Mouse (Mus musculus) cerebellum, adult (tissue): ENCODE results near the gene Hnrnpk.
"Not testable (repeated sequence)": the region's sequence is repeated elsewhere in the genome, so short reads cannot be mapped to it uniquely, and the experiment has no call there.

ENCODE experiments used
- ATAC-seq: cut with Nextera tagmentation; 2 replicates; pipeline ENCODE4 v1.9.2; 2017; ENCODE audit warnings: mild to moderate bottlenecking, moderate library complexity, mixed read lengths; ENCODE audit not compliant: insufficient number of reproducible peaks, low FRiP score, low TSS enrichment

The Hnrnpk gene

GRCm38 (mm10) chr13:58389324-58389951 lies 13.7 kb downstream of the Hnrnpk start:
- no peak for ATAC-seq

DNA sequence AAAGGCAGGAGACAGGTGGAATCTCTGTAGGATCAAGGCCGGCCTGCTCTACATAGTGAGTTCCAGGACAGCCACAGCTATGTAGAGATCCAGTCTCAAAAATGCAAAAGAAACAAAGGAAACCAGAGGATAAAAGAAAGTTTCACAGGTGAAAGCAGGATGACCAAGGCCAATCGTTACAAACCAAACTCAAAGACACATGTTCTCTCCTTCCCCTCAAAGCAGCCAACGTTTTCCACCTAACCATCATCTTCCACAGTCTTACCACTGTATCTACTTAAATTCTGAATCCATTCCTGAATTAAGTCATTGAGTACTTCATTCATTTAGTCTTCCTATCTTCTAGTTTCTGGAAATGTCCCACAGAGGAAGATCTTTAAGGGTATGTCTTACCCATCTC lies 14.8 kb downstream of the Hnrnpk start:
- ATAC-seq = no peak

- ATAC-seq = no peak
Observed at GRCm38 (mm10) chr13:58387948-58388347, 15.2 kb downstream of the Hnrnpk start.

DNA sequence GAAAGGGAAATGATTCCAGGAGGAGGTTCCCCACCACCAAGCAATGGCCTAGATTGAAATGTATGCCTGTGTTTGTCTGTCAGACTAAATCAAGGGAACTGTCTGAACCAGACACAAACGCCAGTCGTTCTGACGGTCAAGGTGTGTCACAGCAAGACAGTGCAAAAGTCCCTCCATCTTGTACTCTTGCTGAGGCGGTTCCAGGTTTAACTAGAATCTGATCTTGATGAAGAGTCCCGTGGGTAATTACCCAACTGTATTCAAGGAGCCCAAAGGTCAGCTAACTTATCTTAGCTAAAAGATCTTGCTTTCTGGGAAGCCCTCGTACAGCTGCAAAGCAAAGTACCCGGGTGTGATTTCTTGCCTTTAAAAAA lies 17.6 kb downstream of the Hnrnpk start:
- no peak for ATAC-seq

GRCm38 (mm10) chr13:58384779-58385546 lies 18.2 kb downstream of the Hnrnpk start, which contains the start of gene 2210016F16Rik:
TSS of gene 2210016F16Rik (minus strand) at chr13:58385225.
- peak; percentile 75; the same call in 1 of the 2 replicates for ATAC-seq

- ATAC-seq = no peak
Observed at GRCm38 (mm10) chr13:58384371-58384770, 18.8 kb downstream of the Hnrnpk start.

GRCm38 (mm10) chr13:58373153-58373470 lies 30.0 kb downstream of the Hnrnpk start:
- ATAC-seq = no peak

DNA sequence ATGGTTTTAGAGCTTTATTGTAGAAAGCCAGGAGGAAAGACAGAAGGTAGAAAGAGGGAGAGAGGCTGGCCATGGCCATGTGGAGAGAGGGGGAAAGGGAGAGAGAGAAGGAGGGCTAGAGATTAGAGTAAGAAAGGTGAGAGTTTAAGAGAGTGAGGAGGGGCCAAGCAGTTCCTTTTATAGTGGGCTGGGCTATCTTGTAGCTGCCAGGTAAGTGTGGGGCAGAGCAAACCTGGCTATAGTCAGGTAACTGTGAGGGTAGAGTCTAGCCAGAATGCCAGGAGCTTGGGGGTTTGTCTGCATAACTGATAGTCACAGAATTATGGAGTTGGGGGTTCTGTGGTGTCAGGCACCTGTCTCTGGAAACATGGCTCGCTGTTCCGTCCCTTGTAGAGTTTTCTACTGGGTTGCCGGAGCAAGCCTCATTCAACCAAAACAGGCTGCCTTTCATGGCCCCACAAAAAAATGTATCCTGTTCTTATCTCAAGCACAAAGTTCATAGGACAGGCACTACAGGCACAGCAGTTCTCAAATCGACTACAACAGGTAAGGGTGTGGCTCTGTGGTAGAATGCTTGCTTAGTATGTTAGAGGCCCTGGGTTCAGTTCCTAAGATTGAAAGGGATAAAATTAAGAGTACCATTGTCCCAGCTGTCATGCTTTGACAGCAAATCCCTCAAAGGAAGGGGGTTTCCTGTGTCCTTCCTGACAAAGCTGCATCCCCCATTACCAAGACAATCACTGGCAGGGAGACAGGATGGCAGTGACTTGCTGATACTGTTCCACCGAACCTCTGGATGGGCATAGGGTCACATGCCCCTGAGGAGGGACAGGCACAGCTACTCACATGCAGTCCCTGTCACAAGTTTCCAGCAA lies 30.6 kb downstream of the Hnrnpk start:
- ATAC-seq = no peak

DNA sequence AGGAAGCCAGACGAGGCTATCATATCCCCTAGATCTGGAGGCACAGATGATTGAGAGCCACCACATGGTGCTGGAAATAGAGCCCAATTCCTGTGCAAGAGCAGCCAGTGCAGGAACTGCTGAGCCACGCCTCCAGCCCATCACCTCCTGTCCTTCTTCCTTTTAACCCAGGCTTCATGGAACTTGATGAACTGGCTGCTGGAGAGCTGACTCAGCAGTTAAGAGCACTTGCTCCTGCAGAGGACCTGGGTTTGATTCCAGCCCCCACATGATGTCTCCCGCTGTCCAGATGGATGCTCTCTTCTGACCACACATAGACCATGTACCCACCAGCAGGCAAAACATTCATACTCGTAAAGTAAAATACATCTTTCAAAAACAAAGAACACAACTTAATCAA lies 34.3 kb downstream of the Hnrnpk start:
- ATAC-seq = no peak

DNA sequence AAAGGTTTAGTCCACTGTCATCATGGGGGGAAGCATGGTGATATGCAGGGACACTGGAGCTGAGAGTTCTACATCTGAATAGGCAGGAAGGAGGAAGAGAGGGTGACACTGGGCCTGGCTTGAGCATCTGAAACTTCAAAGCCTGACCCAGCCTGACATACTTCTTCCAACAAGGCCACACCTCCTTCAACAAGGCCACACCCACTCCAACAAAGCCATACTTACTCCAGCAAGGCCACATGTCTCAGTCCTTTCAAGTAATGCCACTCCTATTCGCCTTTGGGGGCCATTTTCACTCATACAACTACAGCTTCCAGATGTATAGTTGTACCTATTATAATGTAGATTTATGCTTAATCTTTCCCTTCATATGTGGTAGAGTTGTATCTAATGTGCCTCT lies 35.5 kb downstream of the Hnrnpk start:
- ATAC-seq = no peak

GRCm38 (mm10) chr13:58366373-58366772 lies 36.8 kb downstream of the Hnrnpk start:
- no peak for ATAC-seq

GRCm38 (mm10) chr13:58365179-58365578 lies 38.0 kb downstream of the Hnrnpk start:
- not testable (repeated sequence) for ATAC-seq

DNA sequence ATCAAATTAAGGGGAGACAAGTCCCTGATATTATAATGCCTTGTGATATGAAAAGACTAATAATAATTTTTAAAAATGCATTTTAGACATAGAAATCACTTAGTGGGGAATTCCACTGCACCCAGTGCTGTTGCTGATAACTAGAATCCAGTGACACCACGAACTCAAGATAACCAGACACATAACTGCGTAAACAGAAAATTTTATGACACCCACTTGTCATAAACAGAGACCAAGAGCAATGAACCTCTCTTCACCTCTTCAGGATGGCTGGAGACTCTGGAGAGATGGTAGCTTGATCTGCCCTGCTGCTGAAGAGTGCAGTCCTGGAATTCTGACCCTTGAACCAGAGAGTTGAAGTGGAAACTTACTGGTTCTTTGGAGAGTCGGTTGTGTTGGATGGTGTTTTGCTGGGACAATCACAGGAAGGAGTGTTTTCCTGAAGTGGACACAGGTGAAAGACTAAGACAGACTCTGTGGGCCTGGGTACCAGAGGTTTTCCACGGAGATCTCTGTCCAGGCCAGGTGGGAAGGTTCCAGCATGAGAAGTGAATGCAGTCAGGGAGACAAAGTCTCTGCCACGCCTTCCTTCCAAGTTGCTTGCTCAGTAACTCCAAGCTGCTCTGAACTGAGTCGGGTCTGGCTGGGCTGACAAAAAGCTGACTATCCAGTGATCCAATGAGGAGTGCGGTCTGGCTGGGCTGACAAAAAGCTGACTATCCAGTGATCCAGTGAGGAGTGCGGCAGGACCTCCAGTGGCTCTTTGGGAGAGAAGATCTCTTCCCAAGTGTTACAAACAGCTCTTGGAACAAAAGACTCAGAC lies 38.6 kb downstream of the Hnrnpk start:
- no peak for ATAC-seq

DNA sequence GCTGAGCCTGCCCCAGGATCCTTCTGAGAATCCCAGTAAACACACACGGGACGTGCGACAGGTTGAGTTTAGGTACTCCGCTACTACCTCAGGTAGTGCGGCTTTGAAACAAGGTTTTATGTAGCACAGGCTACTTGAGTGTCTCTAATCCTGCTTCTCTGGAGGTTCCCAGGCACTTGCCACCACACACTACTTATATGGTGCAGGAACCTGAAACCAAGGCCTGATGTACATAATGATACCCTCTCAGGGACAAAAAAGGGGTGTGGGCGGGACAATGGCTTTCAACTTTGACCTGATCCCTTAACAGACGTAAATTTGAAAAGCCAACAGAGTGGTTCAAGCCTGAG lies 43.9 kb downstream of the Hnrnpk start:
- no peak for ATAC-seq

DNA sequence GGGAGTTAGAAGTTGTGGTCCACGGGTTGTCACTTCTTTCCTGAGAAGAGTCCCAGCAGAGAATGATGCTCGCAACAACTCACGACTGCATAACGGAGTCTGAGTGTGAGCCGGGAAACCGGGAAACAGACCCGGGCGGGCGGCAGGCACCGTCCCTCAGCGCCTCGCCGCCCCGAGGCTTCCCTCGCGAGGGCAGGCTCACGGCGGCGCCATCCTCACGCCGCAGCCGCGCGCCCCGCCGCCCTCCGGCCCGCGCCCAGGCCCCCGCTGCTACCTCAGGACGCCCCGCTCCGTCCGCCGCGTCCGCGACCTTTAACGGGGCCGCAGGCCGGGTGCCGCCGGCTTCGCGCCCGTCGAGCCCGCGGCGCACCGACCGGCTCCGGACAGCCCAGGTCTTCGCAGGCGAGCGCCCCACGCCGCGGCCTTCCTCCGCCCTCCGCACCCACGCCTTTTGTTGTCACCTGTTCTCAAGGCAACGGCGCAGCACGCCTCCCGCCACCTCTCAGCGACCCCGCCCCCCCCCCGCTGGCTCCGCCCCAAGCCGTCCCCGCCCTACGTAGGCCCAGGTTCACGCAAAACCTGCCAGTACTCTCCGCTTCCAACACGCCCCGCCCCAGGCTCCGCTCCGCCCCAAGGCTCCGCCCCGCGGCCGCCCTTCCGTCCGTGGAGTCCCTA lies 44.4 kb downstream of the Hnrnpk start, which contains the start of gene Kif27:
Kif27 (minus strand) TSS at position 494 of the 675 bp plus-strand sequence.
- peak; percentile 92 for ATAC-seq

DNA sequence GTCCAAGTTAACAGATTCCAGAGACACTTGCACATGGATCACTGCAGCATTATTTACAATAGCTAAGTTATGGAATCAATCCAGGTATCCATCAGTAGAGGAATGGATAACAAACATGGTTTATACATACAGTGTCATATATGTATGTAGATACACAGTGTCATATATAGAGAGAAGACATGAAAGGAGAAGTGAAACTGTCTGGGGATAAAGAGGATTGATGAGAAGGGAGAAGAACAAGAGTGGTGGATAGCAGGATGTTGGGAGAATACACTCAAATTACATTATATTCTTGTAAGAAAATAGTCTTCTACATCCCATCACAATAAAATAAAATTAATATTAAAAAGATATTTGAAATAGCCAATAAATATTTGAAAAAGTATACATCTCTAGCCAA lies 50.1 kb downstream of the Hnrnpk start:
- no peak for ATAC-seq

DNA sequence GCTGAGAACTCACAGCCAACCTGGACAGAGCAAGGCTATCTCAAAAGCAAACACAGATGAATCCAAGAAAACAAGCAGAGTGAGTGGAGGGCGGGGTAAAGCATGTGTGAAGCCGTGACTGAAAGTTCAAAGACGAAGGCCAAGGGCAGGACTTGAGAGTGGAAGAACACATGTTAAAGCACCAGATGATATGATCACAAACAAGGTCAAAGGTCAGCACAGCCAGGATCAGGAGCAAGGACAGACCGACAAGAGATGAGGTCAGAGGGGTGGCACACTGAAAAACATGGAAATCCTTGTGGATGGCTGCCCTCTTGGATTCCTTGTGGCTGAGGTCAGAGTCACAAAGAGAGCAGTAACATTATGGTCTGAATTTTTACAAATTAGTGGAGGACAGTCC lies 52.5 kb downstream of the Hnrnpk start:
- no peak for ATAC-seq

DNA sequence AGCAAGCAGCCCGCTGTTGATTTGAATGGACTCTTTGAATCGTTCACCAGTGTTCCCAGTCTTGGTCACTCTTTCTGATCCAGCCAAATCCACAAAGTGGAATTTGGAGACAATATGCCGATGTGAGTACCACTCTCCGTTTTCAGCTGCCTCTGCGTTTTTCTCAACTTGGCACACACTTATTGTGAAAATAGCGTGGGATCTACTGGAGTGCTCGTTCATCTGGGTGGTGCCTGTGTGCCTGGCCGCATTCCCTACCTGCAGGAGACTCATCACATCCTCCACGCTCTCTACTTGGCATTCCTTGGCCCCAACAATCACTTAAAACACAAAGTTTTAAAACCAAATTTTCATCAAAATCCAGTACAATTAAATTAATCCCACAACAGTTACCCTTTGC lies 58.6 kb downstream of the Hnrnpk start:
- no peak for ATAC-seq
